Mouse (Mus musculus) liver, embryonic 11.5 days (tissue): ENCODE data around the gene Rab25. TPM values are rescaled to one million over a fixed set of nuclear protein-coding genes. Genes with fewer than 3 reads are reported as not detected.

Experiments
- ATAC-seq: fragments of 200-750 bp; cut with Nextera tagmentation; replicated peaks from 2 replicates; pipeline ENCODE4 v1.8.0; 2017; ENCODE audit warnings: moderate number of reproducible peaks, mild to moderate bottlenecking, moderate TSS enrichment, moderate library complexity; ENCODE audit not compliant: low FRiP score
- DNase-seq: peaks from one replicate; pipeline ENCODE4 v3.0.0-alpha.2; 2017; ENCODE audit warnings: low spot score
- H3K27ac ChIP-seq: fragments of 300-500 bp; sonication (generic); 2 replicates; pipeline ENCODE4 v1.5.1; 2014; ENCODE audit warnings: mild to moderate bottlenecking, low read depth, low read length, control low read depth
- H3K27me3 ChIP-seq: fragments of 300-500 bp; sonication (generic); replicated peaks from 2 replicates; pipeline ENCODE4 v1.6.1; 2014; ENCODE audit warnings: low read length, mixed read lengths; ENCODE audit not compliant: control insufficient read depth, insufficient read depth
- H3K36me3 ChIP-seq: fragments of 300-500 bp; sonication (generic); 2 replicates; pipeline ENCODE4 v1.6.1; 2014; ENCODE audit warnings: mild to moderate bottlenecking, low read length, moderate library complexity, mixed read lengths; ENCODE audit not compliant: control insufficient read depth, insufficient read depth
- H3K4me1 ChIP-seq: fragments of 300-500 bp; sonication (generic); replicated peaks from 2 replicates; pipeline ENCODE4 v1.6.1; 2014; ENCODE audit warnings: low read length, mixed read lengths; ENCODE audit not compliant: control insufficient read depth, insufficient read depth
- H3K4me2 ChIP-seq: fragments of 300-500 bp; sonication (generic); 2 replicates; pipeline ENCODE4 v1.6.1; 2014; ENCODE audit warnings: mild to moderate bottlenecking, control low read depth, moderate library complexity
- H3K4me3 ChIP-seq: fragments of 300-500 bp; sonication (generic); 2 replicates; pipeline ENCODE4 v1.5.1; 2014; ENCODE audit warnings: low read depth, low read length, control low read depth
- H3K9ac ChIP-seq: fragments of 300-500 bp; sonication (generic); 2 replicates; pipeline ENCODE4 v1.6.1; 2014; ENCODE audit warnings: low read depth, low read length, control low read depth
- H3K9me3 ChIP-seq: fragments of 300-500 bp; sonication (generic); 2 replicates; pipeline ENCODE4 v1.6.1; 2016; ENCODE audit warnings: low read length, inconsistent platforms, mixed read lengths; ENCODE audit not compliant: control insufficient read depth
- WGBS: fragments of 180-500 bp; shearing (Covaris S2); extraction: QIAGEN DNeasy Blood & Tissue Kit; methylation state at CpG from one replicate; pipeline ENCODE4 v1.1.7; 2014; 5-methylcytosine and 5-hydroxymethylcytosine counted together
- polyA plus RNA-seq: library from polyadenylated mRNA; unstranded; fragments of >200 nt; fragmentation: Nextera tagmentation; extraction: Ambion mirVana; gene quantifications from 2 replicates; pipeline ENCODE4 v1.2.1, GENCODE M21; 2014

Rab25 gene
- polyA plus RNA-seq, 1 experiment from 2014 or later = 1.2 TPM

DNA sequence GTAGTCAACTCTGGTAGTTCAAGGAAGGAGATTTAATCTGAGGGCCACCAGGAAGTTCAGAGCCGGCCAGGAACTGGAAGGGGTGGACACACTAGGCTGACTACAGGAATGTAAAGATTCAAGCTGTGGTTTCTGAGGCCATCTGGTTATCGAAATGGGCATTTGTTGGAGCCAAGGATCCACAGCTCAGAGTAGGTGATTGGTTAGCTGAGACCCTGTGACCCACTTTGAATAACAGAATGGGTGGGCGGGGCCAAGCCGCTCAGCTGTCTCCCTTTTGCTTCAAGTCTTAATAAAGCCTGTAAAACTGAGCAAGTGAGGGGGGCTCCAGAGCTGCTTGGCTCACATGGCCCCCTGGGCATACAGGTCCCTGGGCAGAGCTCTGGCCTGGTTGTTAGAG, 13.9 kb upstream of the Rab25 start:
- H3K9ac ChIP-seq = no peak overlapping the region
- DNase-seq (no peak), ATAC-seq (no peak)
- no peak overlapping the region for H3K4me3 ChIP-seq
- no peaks in the 10 kb centered on the region; the same call in 1 of the 2 replicates for H3K4me1 ChIP-seq
- peaks cover 72% of the 10 kb centered on the region for H3K36me3 ChIP-seq
- no peak overlapping the region for H3K27ac ChIP-seq
- no peaks in the 10 kb centered on the region for H3K27me3 ChIP-seq
- H3K4me2 ChIP-seq = no peak overlapping the region
- 70% methylated on average over 4 of the region's 4 CpGs for WGBS
- no peaks in the 10 kb centered on the region for H3K9me3 ChIP-seq

DNA sequence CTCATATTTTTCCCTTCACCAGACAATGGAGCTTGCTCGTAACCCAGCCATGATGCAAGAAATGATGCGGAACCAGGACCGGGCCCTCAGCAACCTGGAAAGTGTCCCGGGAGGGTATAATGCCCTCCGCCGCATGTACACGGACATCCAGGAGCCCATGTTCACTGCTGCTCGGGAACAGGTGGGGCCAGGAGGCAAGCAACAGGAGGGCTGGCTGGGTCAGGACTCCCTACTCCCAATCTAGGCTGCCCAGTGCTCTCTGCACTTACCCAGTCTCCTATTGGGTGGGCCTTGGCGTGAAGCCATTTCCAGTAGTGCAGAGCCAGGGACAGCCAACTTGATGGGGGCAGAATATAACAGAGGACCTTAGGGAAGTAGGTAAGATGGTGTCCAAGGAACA, 11.5 kb upstream of the Rab25 start:
- ATAC-seq (no peak), DNase-seq (no peak)
- H3K4me2 ChIP-seq = no peak overlapping the region
- H3K27me3 ChIP-seq = no peaks in the 10 kb centered on the region
- no peak overlapping the region for H3K4me3 ChIP-seq
- no peak overlapping the region for H3K27ac ChIP-seq
- H3K36me3 ChIP-seq = peaks cover 67% of the 10 kb centered on the region
- H3K9me3 ChIP-seq = no peaks in the 10 kb centered on the region
- WGBS = 91% methylated on average over 9 of the region's 9 CpGs
- H3K9ac ChIP-seq = no peak overlapping the region
- H3K4me1 ChIP-seq = peaks cover 12% of the 10 kb centered on the region

DNA sequence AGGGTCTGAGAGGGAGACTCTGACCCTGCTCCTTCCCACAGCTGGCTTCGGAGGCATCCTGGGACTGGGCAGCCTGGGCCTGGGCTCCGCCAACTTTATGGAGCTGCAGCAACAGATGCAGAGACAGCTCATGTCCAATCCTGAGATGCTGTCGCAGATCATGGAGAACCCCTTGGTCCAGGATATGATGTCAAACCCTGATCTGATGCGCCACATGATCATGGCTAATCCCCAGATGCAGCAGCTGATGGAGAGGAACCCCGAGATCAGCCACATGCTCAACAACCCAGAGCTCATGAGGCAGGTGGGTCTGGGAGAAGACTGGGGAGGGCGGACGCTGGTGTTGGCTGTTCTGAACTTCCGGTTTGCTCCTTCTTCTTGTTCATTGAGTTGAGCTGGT, 8.5 kb upstream of the Rab25 start:
- H3K4me1 ChIP-seq = peaks cover 22% of the 10 kb centered on the region

DNA sequence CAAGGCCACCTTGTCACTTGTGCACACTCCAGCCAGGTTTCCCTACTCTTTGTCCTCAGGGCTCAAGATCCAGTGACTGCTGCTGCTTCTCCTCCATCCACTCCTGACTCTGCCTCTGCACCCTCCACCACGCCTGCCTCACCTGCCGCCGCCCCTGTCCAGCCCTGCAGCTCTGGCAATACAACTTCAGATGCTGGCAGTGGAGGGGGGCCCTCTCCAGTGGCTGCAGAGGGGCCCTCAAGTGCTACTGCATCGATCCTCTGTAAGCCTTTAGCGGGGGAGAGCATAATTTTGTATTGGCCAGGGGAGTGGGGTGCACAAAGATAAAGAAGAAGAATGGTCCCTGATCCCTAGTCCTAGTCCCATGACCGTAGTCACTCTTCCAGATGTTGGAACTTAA, 7.6 kb upstream of the Rab25 start:
- ATAC-seq = no peak
- Histone ChIP-seq H3K4me1 (peaks cover 26% of the 10 kb centered on the region), H3K27ac (no peak overlapping the region), H3K9ac (peak overlapping the region; percentile 3; the same call in 1 of the 2 replicates), H3K4me2 (no peak overlapping the region), H3K36me3 (peaks cover 38% of the 10 kb centered on the region), H3K4me3 (no peak overlapping the region), H3K27me3 (no peaks in the 10 kb centered on the region), H3K9me3 (no peaks in the 10 kb centered on the region)
- no peak for DNase-seq
- WGBS = 92% methylated on average over 6 of the region's 6 CpGs

More for the DNA sequence above, 8.5 kb upstream of the Rab25 start:
- Histone ChIP-seq H3K9me3 (no peaks in the 10 kb centered on the region), H3K36me3 (peaks cover 43% of the 10 kb centered on the region), H3K4me3 (no peak overlapping the region), H3K4me2 (no peak overlapping the region), H3K9ac (no peak overlapping the region), H3K27me3 (no peaks in the 10 kb centered on the region), H3K27ac (no peak overlapping the region)
- 93% methylated on average over 8 of the region's 8 CpGs for WGBS
- ATAC-seq (no peak), DNase-seq (no peak)

DNA sequence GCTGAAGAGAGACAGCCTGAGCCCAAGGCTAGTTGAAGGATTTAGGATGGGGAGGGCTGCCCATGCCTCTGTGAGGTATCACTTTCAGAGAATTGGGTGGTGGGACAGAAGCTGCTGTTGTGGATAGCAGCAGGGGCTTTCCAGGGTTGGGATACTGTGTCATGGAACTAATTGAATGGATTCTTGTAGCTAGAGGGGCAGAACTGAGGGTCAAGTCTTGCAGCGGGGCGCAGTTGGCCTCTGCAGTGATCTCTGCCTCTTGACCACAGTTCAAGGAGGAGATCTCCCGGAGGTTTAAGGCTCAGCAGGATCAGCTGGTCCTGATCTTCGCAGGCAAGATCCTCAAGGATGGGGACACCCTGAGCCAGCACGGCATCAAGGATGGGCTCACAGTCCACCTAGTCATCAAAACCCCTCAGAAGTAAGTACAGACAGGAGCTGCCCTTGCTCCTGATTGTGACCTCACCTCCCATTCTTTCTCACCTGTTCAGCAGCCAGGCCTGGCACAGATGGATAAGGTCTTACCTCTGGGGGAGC, 7.0 kb upstream of the Rab25 start:
- Histone ChIP-seq H3K27ac (no peak overlapping the region), H3K9ac (peak overlapping the region; percentile 3; the same call in 1 of the 2 replicates), H3K27me3 (no peaks in the 10 kb centered on the region), H3K36me3 (peaks cover 38% of the 10 kb centered on the region), H3K4me1 (peaks cover 26% of the 10 kb centered on the region), H3K9me3 (no peaks in the 10 kb centered on the region), H3K4me2 (peak overlapping the region; percentile 93), H3K4me3 (0 out of 2 replicates have a peak overlapping the region, but pooled peaks have one; percentile 5)
- ATAC-seq = no peak
- WGBS = 92% methylated on average over 5 of the region's 5 CpGs
- no peak for DNase-seq

DNA sequence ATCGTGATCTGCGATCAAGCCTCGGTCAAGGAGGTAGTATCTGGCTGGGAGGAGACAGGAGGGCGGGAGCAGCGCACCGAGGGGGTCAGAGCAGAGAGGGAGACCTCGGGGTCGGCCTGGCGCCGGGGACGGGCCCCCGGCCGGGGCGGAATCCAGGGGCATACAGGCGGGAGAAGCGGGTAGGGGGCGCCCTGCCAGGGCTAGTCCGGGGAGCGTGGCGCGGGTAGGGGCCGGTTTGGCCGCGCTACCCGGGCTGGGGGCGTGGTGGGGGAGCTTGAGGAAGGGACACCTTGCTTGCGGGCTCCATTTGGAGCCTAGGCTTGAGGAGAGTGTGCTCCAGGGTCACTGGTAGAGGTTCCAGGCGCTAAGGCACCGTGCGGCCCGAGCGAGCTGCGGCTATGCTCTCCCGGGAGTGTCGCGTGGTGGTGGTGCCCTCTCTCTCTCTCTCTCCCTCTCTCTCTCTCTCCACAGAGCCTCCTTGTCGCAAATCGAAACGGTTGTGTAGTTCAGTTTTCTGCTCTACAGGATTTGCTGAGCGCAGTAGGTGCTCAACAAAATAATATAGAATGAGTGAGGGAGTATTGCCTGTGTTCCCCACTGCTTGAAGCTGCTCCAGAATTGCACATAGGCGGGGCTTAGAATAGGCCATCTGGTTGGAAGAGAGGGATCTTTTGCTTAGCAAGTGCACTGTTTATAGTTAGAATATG, 5.9 kb upstream of the Rab25 start:
- peaks cover 26% of the 10 kb centered on the region for H3K4me1 ChIP-seq
- H3K27me3 ChIP-seq = no peaks in the 10 kb centered on the region
- H3K9me3 ChIP-seq = no peaks in the 10 kb centered on the region
- peak overlapping the region; percentile 94 for H3K27ac ChIP-seq
- H3K9ac ChIP-seq = peak overlapping the region; percentile 92
- under 1% methylated on average over 41 of the region's 41 CpGs for WGBS
- DNase-seq = peak; percentile 60
- H3K36me3 ChIP-seq = peaks cover 30% of the 10 kb centered on the region
- peak overlapping the region; percentile 93 for H3K4me2 ChIP-seq
- ATAC-seq = peak; percentile 21
- H3K4me3 ChIP-seq = peak overlapping the region; percentile 92

DNA sequence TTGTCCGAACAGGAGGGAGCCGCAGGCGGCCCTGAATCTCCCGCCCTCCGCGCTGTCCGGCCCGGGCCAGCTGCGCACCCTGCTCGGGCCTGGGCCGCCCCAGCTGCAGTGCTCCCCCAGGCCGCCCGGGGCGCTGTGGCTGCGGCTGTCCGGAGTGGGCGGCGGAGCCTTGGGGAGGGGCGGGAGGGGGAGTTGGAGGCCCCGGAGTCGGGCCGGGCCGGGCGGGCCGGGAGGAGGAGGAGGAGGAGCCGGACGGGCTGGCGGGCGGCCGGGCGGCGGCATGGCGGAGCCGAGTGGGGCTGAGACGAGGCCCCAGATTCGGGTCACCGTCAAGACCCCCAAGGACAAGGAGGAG, 5.4 kb upstream of the Rab25 start, which contains the start of gene Ubqln4:
TSS of gene Ubqln4 (plus strand) at position 234 of the 355 bp plus-strand sequence.
- H3K4me3 ChIP-seq = peak within 1 kb of the TSS; percentile 92
- peak within 1 kb of the TSS; percentile 94 for H3K27ac ChIP-seq
- H3K27me3 ChIP-seq = no peaks in the 10 kb centered on the region
- H3K9me3 ChIP-seq = no peaks in the 10 kb centered on the region
- peaks cover 29% of the 10 kb centered on the region for H3K36me3 ChIP-seq
- WGBS = under 1% methylated on average over 35 of the region's 37 CpGs
- peak within 1 kb of the TSS; percentile 93 for H3K4me2 ChIP-seq
- peak; percentile 90 for DNase-seq
- H3K4me1 ChIP-seq = peaks cover 26% of the 10 kb centered on the region
- H3K9ac ChIP-seq = peak within 1 kb of the TSS; percentile 92
- ATAC-seq = peak; percentile 83

DNA sequence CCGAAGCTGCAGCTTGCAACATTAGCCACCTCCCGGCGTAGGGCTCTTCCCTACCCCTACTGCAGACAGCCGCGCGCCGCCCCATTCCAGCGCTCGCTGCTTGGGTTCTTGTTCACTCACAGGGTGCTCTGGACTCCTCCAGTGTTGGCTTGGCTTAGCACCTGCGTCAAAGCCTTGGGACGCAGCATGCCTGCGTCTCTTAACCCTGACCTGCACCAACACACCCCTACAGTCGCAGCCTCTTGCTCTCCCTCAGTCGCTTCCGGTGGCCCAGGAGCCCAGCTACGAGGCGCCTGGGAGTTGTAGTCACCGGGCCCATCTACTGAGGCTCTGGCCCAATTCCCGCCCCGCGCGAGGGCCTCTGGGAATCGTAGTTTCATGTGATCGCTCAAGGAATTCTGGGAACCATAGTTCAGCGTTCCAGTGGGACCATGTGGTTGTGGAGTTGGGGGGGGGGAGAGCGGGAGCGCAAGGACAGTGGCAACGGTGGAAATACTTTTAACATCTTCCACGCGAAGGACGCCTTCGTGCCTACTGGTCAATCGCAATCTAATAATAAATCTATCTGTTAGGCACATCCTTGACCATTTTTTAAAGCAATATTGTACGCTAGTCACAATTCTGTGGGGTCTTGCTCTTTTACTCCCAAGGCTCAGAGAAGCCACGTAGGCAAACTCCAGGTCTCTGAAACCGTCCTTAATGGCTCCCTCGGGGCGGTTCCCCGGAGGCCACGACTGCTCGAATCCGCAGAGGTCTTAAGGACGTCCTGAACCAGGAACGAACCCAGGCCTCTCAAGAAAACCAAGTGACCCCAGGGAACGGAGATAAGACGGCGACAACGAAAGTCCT, 4.8 kb upstream of the Rab25 start, which contains the start of gene Lamtor2:
TSS of gene Lamtor2 (minus strand) at position 399 of the 849 bp plus-strand sequence.
- under 1% methylated on average over 48 of the region's 48 CpGs for WGBS
- peaks cover 26% of the 10 kb centered on the region for H3K4me1 ChIP-seq

More for the DNA sequence above, 4.8 kb upstream of the Rab25 start, which contains the start of gene Lamtor2:
- H3K9ac ChIP-seq = peak within 1 kb of the TSS; percentile 92
- H3K36me3 ChIP-seq = peaks cover 24% of the 10 kb centered on the region
- ATAC-seq (peak; percentile 90), DNase-seq (peak; percentile 94)
- H3K4me3 ChIP-seq = peak within 1 kb of the TSS; percentile 92
- H3K27me3 ChIP-seq = no peaks in the 10 kb centered on the region
- H3K27ac ChIP-seq = peak within 1 kb of the TSS; percentile 94
- H3K4me2 ChIP-seq = peak within 1 kb of the TSS; percentile 93
- H3K9me3 ChIP-seq = no peaks in the 10 kb centered on the region
